Mouse (Mus musculus) liver, embryonic 15.5 days (tissue): Measurements from ENCODE around the gene Gm21915. TPM values are rescaled to one million over a fixed set of nuclear protein-coding genes. Genes with fewer than 3 reads are reported as not detected.
A peak's percentile ranks its signal among the peaks of the same experiment; 100 is the strongest.

Source experiments
- ATAC-seq: fragments of 200-750 bp; cut with Nextera tagmentation; 2 replicates; pipeline ENCODE4 v1.8.0; 2017; ENCODE audit warnings: moderate number of reproducible peaks, mild to moderate bottlenecking, moderate library complexity; ENCODE audit not compliant: insufficient read depth
- H3K27ac ChIP-seq: fragments of 300-500 bp; sonication (generic); replicated peaks from 2 replicates; pipeline ENCODE4 v1.5.1; 2015; ENCODE audit warnings: mild to moderate bottlenecking, inconsistent platforms
- H3K27me3 ChIP-seq: fragments of 300-500 bp; sonication (generic); 2 replicates; pipeline ENCODE4 v1.6.1; 2015; ENCODE audit warnings: mild to moderate bottlenecking, inconsistent platforms
- H3K36me3 ChIP-seq: fragments of 300-500 bp; sonication (generic); replicated peaks from 2 replicates; pipeline ENCODE4 v1.6.1; 2015; ENCODE audit warnings: moderate library complexity, mild to moderate bottlenecking, inconsistent platforms
- H3K4me1 ChIP-seq: fragments of 300-500 bp; sonication (generic); replicated peaks from 2 replicates; pipeline ENCODE4 v1.6.1; 2015; ENCODE audit warnings: inconsistent platforms
- H3K4me2 ChIP-seq: fragments of 300-500 bp; sonication (generic); 2 replicates; pipeline ENCODE4 v1.6.1; 2015; ENCODE audit warnings: moderate library complexity, mild to moderate bottlenecking, inconsistent platforms
- H3K4me3 ChIP-seq: fragments of 300-500 bp; sonication (generic); replicated peaks from 2 replicates; pipeline ENCODE4 v1.5.1; 2015; ENCODE audit warnings: mild to moderate bottlenecking, inconsistent platforms
- H3K9ac ChIP-seq: fragments of 300-500 bp; sonication (generic); 2 replicates; pipeline ENCODE4 v1.6.1; 2015; ENCODE audit warnings: moderate library complexity, mild to moderate bottlenecking, inconsistent platforms
- H3K9me3 ChIP-seq: fragments of 300-500 bp; sonication (generic); replicated peaks from 2 replicates; pipeline ENCODE4 v1.6.1; 2016; ENCODE audit warnings: inconsistent platforms
- WGBS: fragments of 180-500 bp; shearing (Covaris S2); methylation state at CpG from one replicate; pipeline ENCODE4 v1.1.7; 2015; ENCODE audit warnings: mixed read lengths; ENCODE audit not compliant: insufficient replicate concordance; 5-methylcytosine and 5-hydroxymethylcytosine counted together
- polyA plus RNA-seq: library from polyadenylated mRNA; unstranded; fragments of >200 nt; fragmentation: Nextera tagmentation; extraction: Ambion mirVana; gene quantifications from 2 replicates; pipeline ENCODE4 v1.2.1, GENCODE M21; 2015

Gm21915 gene
- not detected in 2 replicates for polyA plus RNA-seq

DNA sequence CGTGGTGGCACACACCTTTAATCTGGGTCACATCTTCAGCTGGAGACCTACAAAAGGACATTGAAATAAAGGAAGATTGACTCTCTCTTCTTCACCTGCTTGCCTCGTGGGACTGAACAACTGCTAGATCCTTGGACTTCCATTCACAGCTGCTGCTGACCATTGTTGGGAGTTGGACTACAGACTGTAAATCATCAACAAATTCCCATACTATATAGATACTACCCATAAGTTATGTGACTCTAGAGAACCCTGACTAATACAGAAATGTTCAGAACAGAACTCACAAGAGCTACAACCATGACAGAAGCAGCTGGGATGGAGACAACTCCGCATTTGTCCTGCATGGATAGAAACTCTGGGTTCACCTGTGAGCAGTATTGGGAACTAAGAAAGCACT lies at the start of gene Gm21915:
TSS of gene Gm21915 (plus strand) at position 301 of the 400 bp plus-strand sequence.
- Histone ChIP-seq H3K9ac (no peak within 1 kb of the TSS), H3K27me3 (no peaks in the 10 kb centered on the region), H3K9me3 (no peaks in the 10 kb centered on the region), H3K4me3 (no peak within 1 kb of the TSS), H3K27ac (no peak within 1 kb of the TSS), H3K36me3 (no peaks in the 10 kb centered on the region), H3K4me2 (no peak within 1 kb of the TSS), H3K4me1 (no peaks in the 10 kb centered on the region)
- ATAC-seq: no peak
- 64% methylated on average over 3 of the region's 3 CpGs for WGBS

DNA sequence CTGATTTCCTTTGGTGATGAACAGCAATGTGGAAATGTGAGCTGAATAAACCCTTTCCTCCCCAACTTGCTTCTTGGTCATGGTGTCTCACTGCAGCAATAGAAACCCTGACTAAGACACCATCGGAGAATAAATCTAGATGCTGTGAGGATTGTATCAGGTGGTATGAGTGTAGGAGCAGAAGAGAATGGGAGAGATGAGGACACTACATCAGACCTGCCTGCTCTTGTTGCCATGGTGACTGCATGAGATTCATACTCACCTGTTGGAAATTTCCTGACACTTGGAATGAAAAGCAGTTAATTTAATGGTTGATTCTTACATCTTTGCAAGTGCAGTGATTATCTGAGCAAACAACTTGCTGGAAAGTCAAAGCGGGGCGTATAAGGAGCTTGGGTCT lies 48.1 kb upstream of the Gm21915 start:
- Histone ChIP-seq H3K9me3 (no peaks in the 10 kb centered on the region), H3K4me3 (no peak overlapping the region), H3K27ac (no peak overlapping the region), H3K4me2 (no peak overlapping the region), H3K27me3 (peaks cover 27% of the 10 kb centered on the region), H3K9ac (no peak overlapping the region), H3K4me1 (0 out of 2 replicates have a peak, but pooled peaks cover 3% of the 10 kb centered on the region), H3K36me3 (no peaks in the 10 kb centered on the region)
- no peak for ATAC-seq
- 75% methylated on average over 3 of the region's 3 CpGs for WGBS

DNA sequence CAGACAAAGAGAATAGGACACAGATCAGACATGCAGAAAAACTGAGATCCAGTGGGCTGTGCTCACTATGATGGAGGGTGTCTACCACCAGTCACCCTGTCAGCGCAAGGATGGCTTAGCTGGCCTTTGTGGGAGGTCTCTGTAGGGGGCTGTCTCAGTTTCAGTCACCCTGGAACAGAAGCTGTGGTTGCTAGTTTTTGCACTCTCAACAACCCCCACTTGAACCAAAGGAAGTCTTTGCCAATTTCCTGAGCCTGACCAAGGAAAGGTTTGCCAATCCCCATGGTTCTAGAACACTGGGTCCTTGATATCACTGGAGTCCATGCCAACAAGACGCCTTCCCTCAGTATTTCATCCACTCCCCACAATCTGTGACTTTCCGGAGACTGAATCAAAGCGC lies 47.6 kb upstream of the Gm21915 start:
- peaks cover 22% of the 10 kb centered on the region for H3K27me3 ChIP-seq
- no peak overlapping the region for H3K27ac ChIP-seq
- no peak overlapping the region for H3K4me2 ChIP-seq
- no peaks in the 10 kb centered on the region for H3K4me1 ChIP-seq
- no peaks in the 10 kb centered on the region for H3K9me3 ChIP-seq
- no peak overlapping the region for H3K4me3 ChIP-seq
- no peaks in the 10 kb centered on the region for H3K36me3 ChIP-seq
- ATAC-seq: no peak
- H3K9ac ChIP-seq: no peak overlapping the region
- WGBS: 69% methylated on average over 4 of the region's 4 CpGs

DNA sequence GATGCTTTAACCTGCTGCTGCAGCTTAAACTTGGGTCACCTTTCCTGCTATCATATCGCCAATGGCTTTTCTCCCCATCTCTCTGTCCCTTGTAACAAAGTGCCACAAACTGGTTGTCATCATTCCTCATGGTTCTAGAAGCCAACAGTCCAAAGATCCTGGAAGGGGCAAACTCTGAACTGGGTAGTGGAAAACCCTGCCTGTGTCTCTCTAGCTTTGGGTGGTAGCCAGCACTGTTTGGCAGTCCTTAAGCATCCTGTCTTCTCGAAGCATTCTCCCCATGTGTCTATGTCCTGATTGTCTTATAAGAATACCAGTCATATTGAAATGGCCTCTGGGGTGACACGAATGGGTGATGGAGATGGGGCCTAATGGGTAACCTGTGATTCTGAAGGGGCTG lies 45.1 kb upstream of the Gm21915 start:
- Histone ChIP-seq H3K4me3 (no peak overlapping the region), H3K36me3 (no peaks in the 10 kb centered on the region), H3K9me3 (no peaks in the 10 kb centered on the region), H3K9ac (no peak overlapping the region), H3K27ac (no peak overlapping the region), H3K4me1 (0 out of 2 replicates have a peak, but pooled peaks cover 4% of the 10 kb centered on the region), H3K4me2 (no peak overlapping the region), H3K27me3 (0 out of 2 replicates have a peak, but pooled peaks cover 6% of the 10 kb centered on the region)
- no peak for ATAC-seq
- 51% methylated on average over 3 of the region's 3 CpGs for WGBS

DNA sequence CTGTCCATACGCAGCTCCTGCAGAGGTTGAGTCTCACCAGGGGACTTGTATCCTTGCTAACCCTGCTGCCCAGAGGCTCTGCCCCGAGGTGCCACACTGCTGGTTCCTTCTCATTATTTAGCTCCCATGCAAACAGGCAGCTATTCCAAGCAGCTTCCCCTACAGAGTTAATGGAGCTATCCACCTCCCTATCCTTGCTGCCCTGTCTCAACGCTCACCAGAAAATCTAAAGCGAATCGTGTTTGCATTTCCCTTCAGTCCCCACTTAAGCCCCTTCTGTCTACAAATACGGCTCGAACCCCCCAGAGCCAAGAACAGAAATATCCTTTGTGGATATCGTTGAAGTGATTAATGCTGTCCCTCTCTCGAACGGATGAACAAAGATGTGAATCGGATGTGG lies 43.8 kb upstream of the Gm21915 start:
- no peak overlapping the region for H3K27ac ChIP-seq
- no peak overlapping the region for H3K9ac ChIP-seq
- no peak overlapping the region for H3K4me3 ChIP-seq
- no peak overlapping the region for H3K4me2 ChIP-seq
- H3K9me3 ChIP-seq: no peaks in the 10 kb centered on the region
- H3K36me3 ChIP-seq: no peaks in the 10 kb centered on the region
- no peak for ATAC-seq
- H3K27me3 ChIP-seq: 0 out of 2 replicates have a peak, but pooled peaks cover 6% of the 10 kb centered on the region
- 50% methylated on average over 11 of the region's 11 CpGs for WGBS
- 0 out of 2 replicates have a peak, but pooled peaks cover 4% of the 10 kb centered on the region for H3K4me1 ChIP-seq

DNA sequence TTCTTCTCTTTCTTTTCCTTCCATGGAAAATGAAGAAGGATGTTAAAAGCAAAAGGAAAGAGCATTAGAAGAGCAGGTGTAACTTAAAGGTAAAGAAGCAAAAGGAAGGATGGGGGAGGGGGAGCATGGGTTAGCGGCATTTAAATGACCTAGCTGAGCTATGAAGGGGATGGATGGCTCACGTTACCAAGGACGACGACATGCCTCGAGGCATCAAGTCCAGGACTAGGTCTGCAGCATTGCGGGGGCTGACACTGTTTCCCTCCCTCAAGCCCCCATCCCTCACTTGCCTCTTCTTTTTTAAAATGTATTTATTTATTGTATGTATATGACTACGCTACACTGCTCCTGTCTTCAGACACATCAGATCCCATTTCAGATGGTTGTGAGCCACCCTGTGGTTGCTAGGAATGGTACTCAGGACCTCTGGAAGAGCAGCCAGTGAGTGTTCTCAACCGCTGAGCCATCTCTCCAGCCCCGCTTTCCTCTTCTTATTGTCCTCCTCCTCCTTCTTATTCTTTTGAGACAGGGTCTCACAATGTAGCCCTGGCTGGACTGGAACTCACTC lies 43.2 kb upstream of the Gm21915 start:
- Histone ChIP-seq H3K27ac (no peak overlapping the region), H3K4me3 (no peak overlapping the region), H3K36me3 (no peaks in the 10 kb centered on the region), H3K9ac (no peak overlapping the region), H3K4me2 (no peak overlapping the region), H3K9me3 (no peaks in the 10 kb centered on the region), H3K4me1 (0 out of 2 replicates have a peak, but pooled peaks cover 4% of the 10 kb centered on the region), H3K27me3 (0 out of 2 replicates have a peak, but pooled peaks cover 6% of the 10 kb centered on the region)
- WGBS: 60% methylated on average over 9 of the region's 9 CpGs
- ATAC-seq: no peak

DNA sequence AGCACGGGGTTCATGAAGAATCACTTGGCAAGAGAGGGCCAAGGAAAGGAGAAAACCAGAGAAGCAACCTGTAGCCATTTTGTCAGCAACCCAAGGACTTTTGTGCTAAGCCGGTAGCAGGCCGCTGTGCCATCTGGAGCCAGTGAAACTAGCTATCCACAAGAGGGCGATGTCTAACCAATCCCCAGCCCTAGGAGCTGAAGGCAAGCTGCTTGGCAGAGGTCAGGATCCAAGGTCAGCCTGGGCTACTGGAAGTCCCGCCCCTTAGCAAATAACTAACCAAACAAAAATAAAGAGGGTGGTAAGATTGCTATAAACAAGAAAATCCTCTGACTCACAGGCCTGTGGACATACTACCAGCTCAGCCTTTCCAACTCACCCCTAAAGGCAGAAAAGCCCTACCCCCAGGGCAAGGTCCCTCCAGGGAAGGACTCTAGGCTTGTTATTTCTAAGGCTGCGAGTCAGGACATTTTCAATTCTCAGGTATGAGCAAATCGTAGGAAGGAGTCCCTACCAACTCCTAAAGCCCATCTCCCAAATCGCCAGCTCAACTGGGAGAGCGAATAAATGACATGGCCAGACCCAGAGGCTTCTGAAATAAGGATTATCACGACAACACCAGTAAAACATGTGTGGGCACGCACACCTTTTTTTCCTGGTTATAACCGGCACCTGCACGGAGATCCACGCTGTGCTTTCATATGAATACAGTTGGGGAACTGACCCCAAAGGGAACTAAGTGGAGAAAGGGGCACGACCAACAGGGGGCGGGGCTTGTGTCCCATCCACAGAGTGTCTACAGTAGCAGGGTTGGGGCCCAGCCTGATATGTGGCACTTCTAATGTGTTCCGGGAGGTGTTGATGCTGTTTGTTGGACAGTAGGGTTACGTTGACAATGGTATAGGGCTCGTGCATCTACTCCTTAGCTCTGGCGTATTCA lies 42.0 kb upstream of the Gm21915 start:
- 0 out of 2 replicates have a peak, but pooled peaks have one; percentile 15 for ATAC-seq
- 54% methylated on average over 20 of the region's 20 CpGs for WGBS

DNA sequence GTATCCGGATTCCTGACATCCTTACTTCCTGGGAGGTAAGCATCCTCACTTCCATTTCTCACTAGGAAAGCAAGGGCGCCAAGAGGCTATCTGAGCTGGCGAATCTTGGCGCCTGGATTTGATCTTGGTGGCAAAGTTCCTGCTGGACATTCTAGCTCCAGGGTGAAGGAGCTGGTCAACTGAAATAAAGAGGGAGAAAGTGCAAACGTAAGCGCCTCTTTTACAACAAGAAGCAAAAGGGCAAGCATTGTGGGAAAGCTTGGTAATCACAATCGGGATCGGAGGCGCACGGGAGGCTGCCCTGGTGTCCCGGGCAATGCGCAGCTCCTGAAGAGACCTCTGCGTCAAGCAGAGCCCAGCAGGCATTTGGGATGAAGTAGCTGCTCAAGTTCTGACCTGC lies 41.0 kb upstream of the Gm21915 start:
- Histone ChIP-seq H3K9me3 (no peaks in the 10 kb centered on the region), H3K4me1 (0 out of 2 replicates have a peak, but pooled peaks cover 4% of the 10 kb centered on the region), H3K9ac (no peak overlapping the region), H3K27me3 (0 out of 2 replicates have a peak, but pooled peaks cover 6% of the 10 kb centered on the region), H3K4me2 (no peak overlapping the region), H3K27ac (no peak overlapping the region), H3K4me3 (no peak overlapping the region), H3K36me3 (no peaks in the 10 kb centered on the region)
- 68% methylated on average over 13 of the region's 13 CpGs for WGBS
- ATAC-seq: no peak

More for the DNA sequence above, 42.0 kb upstream of the Gm21915 start:
- no peak overlapping the region for H3K27ac ChIP-seq
- no peak overlapping the region for H3K4me3 ChIP-seq
- no peak overlapping the region for H3K9ac ChIP-seq
- H3K4me1 ChIP-seq: 0 out of 2 replicates have a peak, but pooled peaks cover 4% of the 10 kb centered on the region
- H3K9me3 ChIP-seq: no peaks in the 10 kb centered on the region
- no peak overlapping the region for H3K4me2 ChIP-seq
- H3K36me3 ChIP-seq: no peaks in the 10 kb centered on the region
- H3K27me3 ChIP-seq: 0 out of 2 replicates have a peak, but pooled peaks cover 6% of the 10 kb centered on the region

DNA sequence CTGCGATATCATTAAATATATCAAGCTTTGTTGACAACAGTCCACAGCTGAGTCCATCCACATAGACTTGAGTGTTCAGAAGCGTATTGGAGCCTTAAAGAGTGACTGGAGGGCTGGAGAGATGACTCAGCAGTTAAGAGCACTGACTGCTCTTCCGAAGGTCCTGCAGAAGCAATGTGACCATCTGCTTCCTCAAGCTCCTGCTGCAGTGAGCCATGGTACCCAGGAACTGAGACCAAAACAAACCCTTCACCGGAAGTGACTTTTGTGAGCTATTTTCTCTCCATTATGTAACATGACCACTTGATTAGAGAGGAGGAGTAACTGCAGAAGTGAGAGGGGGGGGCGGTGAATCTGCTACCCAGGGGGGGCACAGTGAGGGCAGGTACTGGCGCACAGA lies 39.3 kb upstream of the Gm21915 start:
- H3K9ac ChIP-seq: no peak overlapping the region
- 29% methylated on average over 6 of the region's 6 CpGs for whole genome bisulfite sequencing
- no peaks in the 10 kb centered on the region for H3K27me3 ChIP-seq
- H3K36me3 ChIP-seq: no peaks in the 10 kb centered on the region
- no peak overlapping the region for H3K27ac ChIP-seq
- 0 out of 2 replicates have a peak, but pooled peaks cover 4% of the 10 kb centered on the region for H3K4me1 ChIP-seq
- no peak overlapping the region for H3K4me3 ChIP-seq
- no peak overlapping the region for H3K4me2 ChIP-seq
- no peaks in the 10 kb centered on the region for H3K9me3 ChIP-seq
- ATAC-seq: peak; percentile 31; the same call in 1 of the 2 replicates

DNA sequence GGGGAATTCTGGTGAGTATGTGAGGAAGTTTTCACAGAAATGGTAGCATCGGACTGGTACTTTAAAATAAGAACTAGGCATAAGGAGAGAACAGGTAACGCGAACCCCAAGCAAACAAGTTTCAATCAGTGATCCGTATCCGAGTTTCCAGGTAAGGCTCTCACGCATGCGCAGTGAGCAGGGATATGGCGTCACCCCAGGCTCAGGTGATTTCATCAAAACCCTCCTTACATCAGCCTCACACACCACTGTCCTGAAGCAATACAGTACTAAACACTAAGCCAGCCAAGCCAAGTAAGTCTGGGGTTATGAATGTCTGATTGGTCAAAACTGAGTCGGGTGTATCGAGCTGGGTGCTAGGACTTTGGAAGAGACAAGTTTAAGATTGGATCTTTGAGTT lies 38.9 kb upstream of the Gm21915 start:
- no peaks in the 10 kb centered on the region for H3K9me3 ChIP-seq
- 0 out of 2 replicates have a peak, but pooled peaks cover 4% of the 10 kb centered on the region for H3K4me1 ChIP-seq
- WGBS: 74% methylated on average over 10 of the region's 10 CpGs
- H3K4me3 ChIP-seq: no peak overlapping the region
- H3K27ac ChIP-seq: no peak overlapping the region
- H3K4me2 ChIP-seq: no peak overlapping the region
- no peaks in the 10 kb centered on the region for H3K27me3 ChIP-seq
- ATAC-seq: no peak
- H3K36me3 ChIP-seq: no peaks in the 10 kb centered on the region
- no peak overlapping the region for H3K9ac ChIP-seq

DNA sequence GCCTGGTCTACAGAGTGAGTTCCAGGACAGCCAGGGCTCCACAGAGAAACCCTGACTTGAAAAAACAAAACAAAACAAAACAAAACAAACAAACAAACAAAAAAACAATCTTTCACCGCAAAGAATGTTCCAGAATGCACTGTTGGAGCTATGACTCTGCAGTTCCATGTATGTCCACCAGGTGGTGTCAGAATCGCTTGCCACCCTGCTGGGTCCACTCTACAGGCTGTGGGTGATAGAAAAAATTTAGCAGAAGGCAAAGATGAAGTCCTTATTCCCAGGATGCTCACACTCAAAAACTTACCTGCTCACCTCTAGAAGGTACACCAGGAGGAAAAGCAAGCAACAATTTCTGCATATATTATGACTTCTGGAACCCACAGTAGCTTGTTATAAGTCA lies 34.4 kb upstream of the Gm21915 start:
- H3K4me3 ChIP-seq: no peak overlapping the region
- no peak overlapping the region for H3K4me2 ChIP-seq
- H3K9me3 ChIP-seq: no peaks in the 10 kb centered on the region
- H3K27ac ChIP-seq: no peak overlapping the region
- H3K36me3 ChIP-seq: no peaks in the 10 kb centered on the region
- H3K4me1 ChIP-seq: peaks cover 7% of the 10 kb centered on the region
- ATAC-seq: no peak
- no peak overlapping the region for H3K9ac ChIP-seq
- H3K27me3 ChIP-seq: no peaks in the 10 kb centered on the region
- 5% methylated on average over 2 of the region's 2 CpGs for WGBS
